ENCODE assay signal across 20 mouse cellular contexts in genomic region chr7:107694254-107694947, GRCm38 (mm10).
A peak's percentile ranks its signal among the peaks of the same experiment; 100 is the strongest.
DNase-seq lines count a peak whose midpoint lies in the region; ATAC-seq and TF ChIP-seq lines count a peak whose summit lies in the region.
"Had no signal": no experiment of that assay in that cellular context is flagged by ENCODE, and none has a peak within 500 bp of the region (broad histone marks: within the 10 kb centered on the region; RNA-seq: fewer than 3 reads in every experiment).

No protein-coding gene starts in this region.

- no peak overlapping the region for H3K27ac ChIP-seq in liver, postnatal 0 days (ENCODE audit: low read depth)
- no peak overlapping the region for H3K27ac ChIP-seq in hindbrain, embryonic 13.5 days
- no peak overlapping the region for H3K27ac ChIP-seq in neural tube, embryonic 12.5 days
- H3K27ac ChIP-seq in embryonic facial prominence, embryonic 10.5 days (replicated peaks): no peak overlapping the region
- H3K27ac ChIP-seq: heart, adult 2 months had no signal

- H3K9me3 ChIP-seq in liver, postnatal 0 days (ENCODE audit: low read length): no peaks in the 10 kb centered on the region
- H3K9me3 ChIP-seq in hindbrain, embryonic 13.5 days: no peaks in the 10 kb centered on the region
- H3K9me3 ChIP-seq in neural tube, embryonic 12.5 days: no peaks in the 10 kb centered on the region
- no peaks in the 10 kb centered on the region for H3K9me3 ChIP-seq in embryonic facial prominence, embryonic 10.5 days
- H3K9me3 ChIP-seq: megakaryocyte, embryonic 14.5 days had no signal

- H3K4me3 ChIP-seq in liver, postnatal 0 days (ENCODE audit: low read depth, low read length): no peak overlapping the region
- no peak overlapping the region for H3K4me3 ChIP-seq in hindbrain, embryonic 13.5 days
- no peak overlapping the region for H3K4me3 ChIP-seq in neural tube, embryonic 12.5 days
- H3K4me3 ChIP-seq in embryonic facial prominence, embryonic 10.5 days: no peak overlapping the region
- H3K4me3 ChIP-seq: heart, adult 2 months; megakaryocyte, embryonic 14.5 days; myocyte had no signal

- no peak overlapping the region for H3K9ac ChIP-seq in liver, postnatal 0 days (replicated peaks)
- no peak overlapping the region for H3K9ac ChIP-seq in hindbrain, embryonic 13.5 days
- H3K9ac ChIP-seq in neural tube, embryonic 12.5 days: no peak overlapping the region

- 0 out of 2 replicates have a peak, but pooled peaks cover 3% of the 10 kb centered on the region for H3K36me3 ChIP-seq in liver, postnatal 0 days (replicated peaks; ENCODE audit: insufficient read depth, low read length)
- no peaks in the 10 kb centered on the region for H3K36me3 ChIP-seq in hindbrain, embryonic 13.5 days
- H3K36me3 ChIP-seq in neural tube, embryonic 12.5 days: no peaks in the 10 kb centered on the region
- peaks cover 22% of the 10 kb centered on the region for H3K36me3 ChIP-seq in embryonic facial prominence, embryonic 10.5 days (replicated peaks)

- TF ChIP-seq CTCF in liver, postnatal 0 days (IDR thresholded peaks at IDR 0.05; ENCODE audit: low read depth): no peak

- H3K4me2 ChIP-seq in liver, postnatal 0 days (ENCODE audit: low read depth, low read length): peak overlapping the region; percentile 55; the same call in 1 of the 2 replicates
- H3K4me2 ChIP-seq in hindbrain, embryonic 13.5 days: no peak overlapping the region
- H3K4me2 ChIP-seq in neural tube, embryonic 12.5 days (replicated peaks): no peak overlapping the region; the same call in 1 of the 2 replicates

- TF ChIP-seq EP300 in liver, postnatal 0 days (IDR thresholded peaks at IDR 0.05; ENCODE audit: low read depth): no peak

- peaks cover 8% of the 10 kb centered on the region; the same call in 1 of the 2 replicates for H3K4me1 ChIP-seq in liver, postnatal 0 days (ENCODE audit: insufficient read depth)
- 0 out of 2 replicates have a peak, but pooled peaks cover 4% of the 10 kb centered on the region for H3K4me1 ChIP-seq in hindbrain, embryonic 13.5 days (replicated peaks)
- H3K4me1 ChIP-seq in neural tube, embryonic 12.5 days: no peaks in the 10 kb centered on the region
- H3K4me1 ChIP-seq in embryonic facial prominence, embryonic 10.5 days: peaks cover 55% of the 10 kb centered on the region

- 78% methylated on average over 10 of the region's 10 CpGs for WGBS in liver, postnatal 0 days (ENCODE audit: insufficient replicate concordance)
- 53% methylated on average over 10 of the region's 10 CpGs for WGBS in hindbrain, embryonic 13.5 days
- WGBS in neural tube, embryonic 12.5 days: 56% methylated on average over 10 of the region's 10 CpGs
- WGBS in embryonic facial prominence, embryonic 10.5 days: 58% methylated on average over 10 of the region's 10 CpGs

- ATAC-seq in liver, postnatal 0 days: no peak
- ATAC-seq in hindbrain, embryonic 13.5 days (ENCODE audit: low FRiP score): peak; percentile 71
- ATAC-seq in neural tube, embryonic 12.5 days (ENCODE audit: low FRiP score, low read depth): peak; percentile 55

- DNase-seq in liver, postnatal 0 days: no peak
- DNase-seq in liver: no peak
- DNase-seq in Muller cell, postnatal 12 days (ENCODE audit: inconsistent ontology term): peak; percentile 69
- DNase-seq in right cerebral cortex, postnatal 10 days (ENCODE audit: low spot score in 2 of 2): no peak
- no peak for DNase-seq in embryonic facial prominence, embryonic 10.5 days (ENCODE audit: low spot score)
- DNase-seq: adrenal gland, postnatal 14 days; cerebellum, adult 11-12 months; cerebellum, postnatal 14 days; gastrocnemius, postnatal 25 days; heart, adult 2 months; heart, postnatal 36 days; kidney, adult 8-10 months; kidney, postnatal 14 days; lung, adult 18-20 months; right cerebral cortex, postnatal 25 days; thymus, postnatal 14 days had no signal

- no peaks in the 10 kb centered on the region for H3K27me3 ChIP-seq in liver, postnatal 0 days (ENCODE audit: insufficient read depth, low read length)
- peaks cover 84% of the 10 kb centered on the region for H3K27me3 ChIP-seq in hindbrain, embryonic 13.5 days
- peaks cover 57% of the 10 kb centered on the region for H3K27me3 ChIP-seq in neural tube, embryonic 12.5 days (replicated peaks)
- H3K27me3 ChIP-seq in embryonic facial prominence, embryonic 10.5 days (replicated peaks; ENCODE audit: low read depth, poor library complexity, severe bottlenecking): peaks cover 8% of the 10 kb centered on the region; the same call in 1 of the 2 replicates
